Mouse (Mus musculus) testis, adult 2 months (tissue): ENCODE data around the gene 9130230L23Rik. TPM values are rescaled to one million over a fixed set of nuclear protein-coding genes. Genes with fewer than 3 reads are reported as not detected.
"Not testable (repeated sequence)": the region's sequence is repeated elsewhere in the genome, so short reads cannot be mapped to it uniquely, and the experiment has no call there.

Experiments
- H3K27ac ChIP-seq: fragments of 200-500 bp; 2 replicates; pipeline ENCODE4 v1.5.1; 2012; ENCODE audit warnings: low read depth, low read length; ENCODE audit not compliant: control insufficient read depth, insufficient read depth
- H3K27me3 ChIP-seq: fragments of 200-500 bp; 2 replicates; pipeline ENCODE4 v1.6.1; 2012; ENCODE audit warnings: mild to moderate bottlenecking, low read length, moderate library complexity; ENCODE audit not compliant: control insufficient read depth, insufficient read depth
- H3K36me3 ChIP-seq: fragments of 200-500 bp; 2 replicates; pipeline ENCODE4 v1.6.1; 2012; ENCODE audit warnings: mild to moderate bottlenecking, low read length; ENCODE audit not compliant: control insufficient read depth, insufficient read depth
- H3K4me1 ChIP-seq: fragments of 200-500 bp; 2 replicates; pipeline ENCODE4 v1.6.1; 2012; ENCODE audit warnings: low read length; ENCODE audit not compliant: control insufficient read depth, insufficient read depth
- H3K4me3 ChIP-seq: fragments of 200-500 bp; 2 replicates; pipeline ENCODE4 v1.5.1; 2012; ENCODE audit warnings: low read depth, mild to moderate bottlenecking, low read length, moderate library complexity, mixed read lengths; ENCODE audit not compliant: control insufficient read depth
- CTCF ChIP-seq: fragments of 200-500 bp; IDR thresholded peaks from 2 replicates; pipeline ENCODE4 v1.5.1; 2012; ENCODE audit warnings: low read depth, mild to moderate bottlenecking, inconsistent platforms, low read length, moderate library complexity; ENCODE audit not compliant: control insufficient read depth, insufficient read depth, insufficient replicate concordance
- POLR2A ChIP-seq: fragments of 200-500 bp; IDR thresholded peaks from 2 replicates; pipeline ENCODE4 v1.6.1; 2012; ENCODE audit warnings: low read depth, mild to moderate bottlenecking, inconsistent platforms, low read length, moderate library complexity; ENCODE audit not compliant: control insufficient read depth
- polyA plus RNA-seq: library from polyadenylated mRNA; depleted of rRNA; stranded (reverse); fragments of >200 nt; gene quantifications from 2 replicates; pipeline ENCODE4 v1.2.3, GENCODE M21; 2012

Gene 9130230L23Rik
- polyA plus RNA-seq, 1 experiment, result 0.61 TPM

- TF ChIP-seq CTCF (no peak), POLR2A (no peak)
- Histone ChIP-seq H3K27me3 (no peaks in the 10 kb centered on the region), H3K4me3 (no peak overlapping the region), H3K27ac (no peak overlapping the region), H3K4me1 (peaks cover 7% of the 10 kb centered on the region; the same call in 1 of the 2 replicates), H3K36me3 (no peaks in the 10 kb centered on the region)
These were observed 3.4 kb downstream of the 9130230L23Rik start for GRCm38 (mm10) chr5:66000567-66001125.

DNA sequence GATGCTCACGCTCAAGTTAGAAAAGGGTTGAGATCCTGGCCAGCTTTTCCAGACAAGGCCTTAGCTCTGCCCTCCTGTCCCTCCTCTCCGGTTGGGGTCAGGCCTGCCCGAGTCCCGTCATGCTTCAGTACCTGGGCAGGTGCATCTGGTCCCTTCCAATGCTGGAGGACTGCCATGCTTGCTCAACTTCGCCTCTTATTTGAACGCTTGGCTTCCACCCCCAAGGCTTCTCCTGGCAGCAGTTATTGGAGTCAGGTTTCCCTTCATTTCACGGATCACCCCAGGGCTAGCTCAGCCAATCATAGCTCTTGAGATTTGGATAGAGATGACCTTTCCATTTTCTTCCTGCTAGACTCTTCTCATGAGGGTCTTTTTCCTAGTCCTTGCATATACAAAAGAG lies 4.0 kb downstream of the 9130230L23Rik start:
- Histone ChIP-seq H3K36me3 (no peaks in the 10 kb centered on the region), H3K27ac (no peak overlapping the region), H3K4me1 (peaks cover 5% of the 10 kb centered on the region; the same call in 1 of the 2 replicates), H3K27me3 (no peaks in the 10 kb centered on the region), H3K4me3 (no peak overlapping the region)
- no peak for TF ChIP-seq POLR2A
- no peak for TF ChIP-seq CTCF

GRCm38 (mm10) chr5:65999106-65999505 lies 5.0 kb downstream of the 9130230L23Rik start:
- H3K4me1 ChIP-seq, result no peaks in the 10 kb centered on the region
- H3K27me3 ChIP-seq, result no peaks in the 10 kb centered on the region
- no peak overlapping the region for H3K27ac ChIP-seq
- no peaks in the 10 kb centered on the region for H3K36me3 ChIP-seq
- TF ChIP-seq CTCF (no peak), POLR2A (no peak)
- H3K4me3 ChIP-seq, result no peak overlapping the region

- no peak overlapping the region for H3K27ac ChIP-seq
- no peaks in the 10 kb centered on the region for H3K27me3 ChIP-seq
- no peaks in the 10 kb centered on the region for H3K36me3 ChIP-seq
- TF ChIP-seq POLR2A (no peak), CTCF (no peak)
- no peaks in the 10 kb centered on the region for H3K4me1 ChIP-seq
- H3K4me3 ChIP-seq, result no peak overlapping the region
These were observed 6.3 kb downstream of the 9130230L23Rik start for GRCm38 (mm10) chr5:65997813-65998212.

DNA sequence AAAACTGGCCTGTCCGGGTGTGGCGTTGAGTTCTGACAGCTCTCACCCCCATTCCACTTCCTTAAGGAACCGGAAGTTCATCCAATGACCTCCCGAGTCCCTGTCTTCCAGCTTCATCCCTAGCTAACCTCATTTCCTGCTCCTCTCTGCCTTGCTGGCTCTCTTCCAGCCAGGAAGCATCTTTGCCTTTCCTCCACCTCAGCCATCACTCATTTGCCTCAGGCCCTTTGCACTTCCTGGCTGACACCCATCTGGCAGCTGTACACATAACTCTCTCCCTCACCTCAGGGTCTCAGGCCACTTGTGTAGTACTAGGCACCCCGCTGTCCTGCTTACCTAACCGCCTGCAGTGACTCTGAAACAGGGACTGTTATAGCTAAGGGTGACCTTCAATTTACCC lies 9.4 kb downstream of the 9130230L23Rik start:
- Histone ChIP-seq H3K4me1 (no peaks in the 10 kb centered on the region), H3K27ac (no peak overlapping the region), H3K27me3 (no peaks in the 10 kb centered on the region)

GRCm38 (mm10) chr5:65991191-65991590 lies 12.9 kb downstream of the 9130230L23Rik start:
- no peaks in the 10 kb centered on the region for H3K4me1 ChIP-seq
- H3K36me3 ChIP-seq, result no peaks in the 10 kb centered on the region
- no peak for TF ChIP-seq POLR2A
- TF ChIP-seq CTCF, result no peak
- H3K27ac ChIP-seq, result no peak overlapping the region
- H3K4me3 ChIP-seq, result no peak overlapping the region
- no peaks in the 10 kb centered on the region for H3K27me3 ChIP-seq

More for the DNA sequence above, 9.4 kb downstream of the 9130230L23Rik start:
- H3K36me3 ChIP-seq, result no peaks in the 10 kb centered on the region
- TF ChIP-seq CTCF, result no peak
- H3K4me3 ChIP-seq, result no peak overlapping the region

DNA sequence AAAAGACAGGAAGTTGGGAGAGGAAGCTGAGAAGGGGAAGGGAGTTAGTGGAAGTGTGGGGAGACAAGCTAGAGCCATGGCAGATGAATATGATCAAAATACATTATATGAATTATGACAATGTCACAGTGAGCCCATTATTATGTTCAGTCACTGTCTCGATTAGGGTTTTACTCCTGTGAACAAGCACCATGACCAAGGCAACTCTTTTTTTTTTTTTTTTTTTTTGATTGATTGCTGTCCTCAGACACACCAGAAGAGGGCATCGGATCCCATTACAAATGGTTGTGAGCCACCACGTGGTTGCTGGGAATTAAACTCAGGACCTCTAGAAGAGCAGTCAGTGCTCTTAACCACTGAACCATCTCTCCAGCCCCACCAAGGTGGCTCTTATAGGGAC lies 17.1 kb downstream of the 9130230L23Rik start:
- not testable (repeated sequence) for H3K27me3 ChIP-seq, H3K4me1 ChIP-seq, H3K36me3 ChIP-seq, H3K27ac ChIP-seq, H3K4me3 ChIP-seq

GRCm38 (mm10) chr5:65986426-65986825 lies 17.7 kb downstream of the 9130230L23Rik start:
- peaks cover 7% of the 10 kb centered on the region for H3K4me1 ChIP-seq
- no peaks in the 10 kb centered on the region for H3K27me3 ChIP-seq
- no peak overlapping the region for H3K4me3 ChIP-seq
- no peaks in the 10 kb centered on the region for H3K36me3 ChIP-seq
- TF ChIP-seq CTCF (no peak), POLR2A (no peak)
- H3K27ac ChIP-seq, result no peak overlapping the region
